Mouse (Mus musculus): ENCODE results near the gene Rasl10a.
A peak's percentile ranks its signal among the peaks of the same experiment; 100 is the strongest.

DNA sequence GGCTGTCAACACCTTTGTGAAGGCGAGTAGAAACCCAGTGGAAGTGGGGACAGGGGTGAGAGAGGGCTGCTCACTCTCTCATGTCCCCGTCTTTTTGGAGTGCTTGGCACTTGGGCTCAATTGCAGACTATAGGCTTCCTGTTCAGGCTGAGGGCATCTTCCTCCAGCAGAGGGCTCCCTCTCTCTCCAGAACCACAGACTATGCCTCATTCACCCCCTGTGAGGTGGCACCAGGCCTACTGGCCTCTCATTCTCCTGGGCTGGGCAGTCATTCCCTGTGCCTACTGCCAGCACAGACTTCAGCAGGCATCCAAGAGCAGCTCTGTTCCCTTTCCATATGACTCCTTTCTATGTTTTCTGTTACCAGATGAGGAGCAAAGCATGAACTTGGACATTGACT is 42.2 kb upstream of the Rasl10a start:
- TF ChIP-seq CTCF (conservative IDR thresholded peaks at IDR 0.05; ENCODE audit: low read length) (peak; percentile 31), POU5F1 (IDR thresholded peaks at IDR 0.05; ENCODE audit: borderline replicate concordance, low read length) (no peak), NANOG (IDR thresholded peaks at IDR 0.05; ENCODE audit: borderline replicate concordance, low read length) (no peak)

Data from E14TG2a.4 (cell line).